Mouse (Mus musculus) cerebellum, postnatal 10 days (tissue): ENCODE results near the gene Cltb.

Experiments used
- DNase-seq, 2 experiments: peaks; one replicate each; pipeline ENCODE4 v3.0.0; 2021; ENCODE audit warnings: mixed read lengths in 2 of 2

The Cltb gene

GRCm38 (mm10) chr13:54564232-54565200, 46.6 kb downstream of the Cltb start:
- no peak for DNase-seq

DNA sequence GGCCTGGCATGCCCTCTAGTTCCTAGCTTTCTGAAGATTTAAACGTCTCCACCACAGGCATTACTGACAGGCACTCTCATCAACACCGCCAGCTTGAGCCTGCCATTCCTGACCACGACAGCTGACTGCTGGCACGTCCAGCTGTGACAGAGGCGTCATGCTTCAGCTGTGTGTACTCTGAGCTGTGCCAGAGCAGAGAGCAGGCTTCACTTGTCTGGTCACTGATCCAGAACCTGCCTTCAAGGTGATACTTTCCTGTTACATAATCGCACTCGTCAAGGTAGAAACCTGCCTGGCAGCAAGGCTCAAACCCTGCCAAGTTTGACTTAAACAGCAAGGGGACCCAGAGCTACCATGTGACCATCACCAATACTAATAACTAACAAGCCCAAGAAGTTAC, 48.6 kb downstream of the Cltb start:
- DNase-seq, result no peak

DNA sequence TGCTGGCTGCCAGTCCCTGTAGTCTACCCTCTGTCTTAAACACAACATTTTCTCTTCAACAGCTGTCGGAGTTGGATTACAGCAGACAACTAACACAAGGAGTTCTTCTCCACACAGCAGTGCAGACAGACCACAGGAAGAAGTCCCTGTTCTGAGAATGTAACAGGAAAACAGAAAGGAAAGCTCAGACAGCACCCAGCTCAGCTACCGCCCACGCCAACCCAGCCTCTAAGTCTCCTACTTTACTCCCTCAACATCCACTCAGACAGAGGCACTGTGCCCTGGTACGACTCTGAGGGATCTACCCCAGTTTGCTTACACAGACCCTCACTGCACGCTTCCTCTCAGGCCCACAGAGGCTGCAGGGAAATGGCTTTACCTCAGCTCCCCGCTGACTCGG, 50.5 kb downstream of the Cltb start:
- no peak for DNase-seq

DNA sequence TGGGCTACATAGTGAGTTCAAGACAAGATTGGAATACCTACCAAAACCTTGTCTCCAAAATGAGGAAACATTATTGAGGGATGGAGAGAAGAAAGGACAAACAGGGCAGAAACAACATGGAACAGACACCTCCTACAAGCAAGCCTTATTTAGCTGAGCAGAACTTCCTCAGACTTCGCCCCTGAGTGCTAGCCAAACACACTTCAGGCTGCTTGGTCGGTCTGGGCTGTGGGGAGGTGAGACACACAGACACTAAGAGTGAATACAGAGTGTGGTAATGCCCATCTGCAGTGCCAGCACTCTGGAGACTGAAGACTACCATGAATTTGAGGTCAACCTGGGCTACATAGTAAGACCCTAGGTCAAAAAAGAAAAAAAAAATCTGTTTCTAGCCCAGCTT, 51.5 kb downstream of the Cltb start:
- no peak for DNase-seq

DNA sequence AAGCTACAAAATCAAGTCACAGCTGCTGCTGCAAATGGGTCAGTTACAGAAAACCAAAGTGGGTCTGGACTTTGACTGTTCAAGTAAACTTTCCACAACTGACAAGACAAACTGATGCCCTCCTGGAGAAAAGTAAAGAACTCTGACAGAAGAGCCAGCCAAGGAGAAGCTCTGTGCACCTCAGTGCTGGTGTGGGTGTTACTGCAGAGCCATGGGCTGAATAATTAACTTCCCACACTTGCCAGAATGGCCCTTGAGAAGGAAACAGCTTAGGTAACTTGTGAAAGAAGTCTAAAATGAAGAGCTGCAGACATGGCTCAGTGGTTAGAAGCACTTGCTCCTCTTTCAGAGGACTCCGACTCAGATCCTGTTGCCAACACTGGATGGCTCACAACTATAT, 53.5 kb downstream of the Cltb start:
- no peak for DNase-seq

GRCm38 (mm10) chr13:54556796-54557195, 54.3 kb downstream of the Cltb start:
- DNase-seq, result peak; percentile 91 to 93

GRCm38 (mm10) chr13:54556176-54556575, 55.0 kb downstream of the Cltb start:
- DNase-seq, result no peak

DNA sequence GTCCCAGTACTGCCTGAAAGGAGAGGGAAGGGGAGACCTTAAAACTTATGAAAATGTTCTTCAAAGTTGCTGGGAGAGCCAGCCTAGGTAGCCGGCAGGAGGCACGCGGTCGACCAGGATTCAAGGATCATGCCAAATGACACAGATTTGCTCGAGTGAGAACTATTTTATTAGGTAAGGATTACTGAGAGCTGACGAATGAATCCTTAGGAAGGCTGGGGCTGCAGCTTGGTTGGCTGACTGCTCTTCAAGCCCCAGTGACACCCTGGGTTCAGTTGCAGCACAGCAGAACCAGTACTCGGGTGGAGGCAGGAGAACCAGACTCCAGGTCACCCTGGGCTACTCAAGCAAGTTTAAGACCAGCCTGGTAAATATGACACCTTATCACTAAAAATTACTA, 63.1 kb downstream of the Cltb start:
- DNase-seq, result no peak
